Mouse (Mus musculus): Measurements from ENCODE around the gene Glyr1.

Glyr1 gene

GRCm38 (mm10) chr16:5010371-5010935 lies 39.2 kb downstream of the Glyr1 start:
- DNase-seq = no peak

GRCm38 (mm10) chr16:5008076-5008475 lies 41.6 kb downstream of the Glyr1 start:
- no peak for DNase-seq

- DNase-seq = no peak
Measured at GRCm38 (mm10) chr16:5007492-5007891, 42.2 kb downstream of the Glyr1 start.

GRCm38 (mm10) chr16:5007067-5007466 lies 42.6 kb downstream of the Glyr1 start, which contains the start of gene Smim22:
TSS of gene Smim22 (plus strand) at chr16:5007288.
- peak; percentile 75 for DNase-seq

- DNase-seq = no peak
Measured at GRCm38 (mm10) chr16:5000611-5001010, 49.1 kb downstream of the Glyr1 start.

GRCm38 (mm10) chr16:4998984-4999383 lies 50.7 kb downstream of the Glyr1 start:
- no peak for DNase-seq

GRCm38 (mm10) chr16:4997553-4997952 lies 52.1 kb downstream of the Glyr1 start, which contains the start of gene Sept12:
TSS of gene Sept12 (minus strand) at chr16:4997852.
- no peak for DNase-seq

GRCm38 (mm10) chr16:4993276-4993675 lies 56.4 kb downstream of the Glyr1 start:
- no peak for DNase-seq

- no peak for DNase-seq
Measured at GRCm38 (mm10) chr16:4984717-4985116, 64.9 kb downstream of the Glyr1 start.

GRCm38 (mm10) chr16:4979755-4980380 lies 69.8 kb downstream of the Glyr1 start:
- DNase-seq = peak; percentile 52

GRCm38 (mm10) chr16:4978275-4979051 lies 71.2 kb downstream of the Glyr1 start:
- DNase-seq = peak; percentile 54

GRCm38 (mm10) chr16:4976180-4976579 lies 73.5 kb downstream of the Glyr1 start:
- no peak for DNase-seq

GRCm38 (mm10) chr16:4974521-4974920 lies 75.1 kb downstream of the Glyr1 start:
- no peak for DNase-seq

- DNase-seq = peak; percentile 81
Measured at GRCm38 (mm10) chr16:4971626-4972025, 78.0 kb downstream of the Glyr1 start.

- peak; percentile 37 for DNase-seq
Measured at GRCm38 (mm10) chr16:4969055-4969843, 80.4 kb downstream of the Glyr1 start.

- DNase-seq = no peak
Measured at GRCm38 (mm10) chr16:4968426-4968825, 81.2 kb downstream of the Glyr1 start.

GRCm38 (mm10) chr16:4965392-4966129 lies 84.1 kb downstream of the Glyr1 start:
- no peak for DNase-seq

- DNase-seq = no peak
Measured at GRCm38 (mm10) chr16:4964731-4965391, 84.8 kb downstream of the Glyr1 start.

All from lung, postnatal 10 days (tissue).